In the genomic region with DNA sequence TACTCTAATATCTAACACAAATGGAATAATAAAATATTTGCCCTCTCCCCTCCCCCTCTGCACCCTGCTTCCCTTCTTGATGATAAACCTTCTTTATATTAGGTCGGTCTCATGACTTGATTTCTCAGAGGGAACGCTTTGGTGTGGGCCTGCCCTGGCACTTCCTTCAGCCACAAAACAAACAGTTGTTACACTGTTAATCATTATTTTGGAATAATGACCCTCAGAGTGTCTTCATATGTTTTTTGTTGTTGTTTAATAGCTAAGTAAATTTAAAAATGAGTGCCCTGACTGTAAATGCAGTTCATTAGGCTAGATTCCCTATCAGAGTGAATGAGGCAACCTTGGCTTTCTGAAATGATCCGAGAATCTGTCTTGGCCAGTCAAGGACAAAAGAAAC, we compare ENCODE assay signal across 18 mouse cellular contexts.
DNase-seq lines count a peak whose midpoint lies in the region; ATAC-seq lines count a peak whose summit lies in the region.
"Had no signal": no experiment of that assay in that cellular context is flagged by ENCODE, and none has a peak within 500 bp of the region (broad histone marks: within the 10 kb centered on the region; RNA-seq: fewer than 3 reads in every experiment).

No protein-coding gene starts in this region.

- no peak overlapping the region for H3K4me3 ChIP-seq in embryonic facial prominence, embryonic 13.5 days
- H3K4me3 ChIP-seq in embryonic facial prominence, embryonic 10.5 days, result no peak overlapping the region
- no peak overlapping the region for H3K4me3 ChIP-seq in hindbrain, embryonic 10.5 days
- no peak overlapping the region for H3K4me3 ChIP-seq in hindbrain, embryonic 12.5 days
- H3K4me3 ChIP-seq in lung, embryonic 15.5 days, result no peak overlapping the region
- H3K4me3 ChIP-seq in limb, embryonic 10.5 days, result no peak overlapping the region
- H3K4me3 ChIP-seq: neural tube, embryonic 13.5 days had no signal

- no peaks in the 10 kb centered on the region for H3K9me3 ChIP-seq in embryonic facial prominence, embryonic 13.5 days
- H3K9me3 ChIP-seq in embryonic facial prominence, embryonic 10.5 days, result no peaks in the 10 kb centered on the region
- H3K9me3 ChIP-seq in hindbrain, embryonic 10.5 days, result no peaks in the 10 kb centered on the region
- H3K9me3 ChIP-seq in hindbrain, embryonic 12.5 days (replicated peaks), result no peaks in the 10 kb centered on the region
- no peaks in the 10 kb centered on the region for H3K9me3 ChIP-seq in lung, embryonic 15.5 days
- no peaks in the 10 kb centered on the region for H3K9me3 ChIP-seq in limb, embryonic 10.5 days (replicated peaks)
- H3K9me3 ChIP-seq: neural tube, embryonic 13.5 days had no signal

- 73% methylated on average over 3 of the region's 3 CpGs for WGBS in embryonic facial prominence, embryonic 13.5 days
- 76% methylated on average over 3 of the region's 3 CpGs for WGBS in embryonic facial prominence, embryonic 10.5 days
- 81% methylated on average over 3 of the region's 3 CpGs for WGBS in hindbrain, embryonic 10.5 days
- WGBS in hindbrain, embryonic 12.5 days, result 77% methylated on average over 3 of the region's 3 CpGs
- WGBS in lung, embryonic 15.5 days, result 39% methylated on average over 3 of the region's 3 CpGs
- 76% methylated on average over 3 of the region's 3 CpGs for WGBS in limb, embryonic 10.5 days

- ATAC-seq in embryonic facial prominence, embryonic 13.5 days (ENCODE audit: insufficient number of reproducible peaks, insufficient read depth, low FRiP score, low TSS enrichment, low read depth), result no peak
- no peak for ATAC-seq in hindbrain, embryonic 12.5 days (ENCODE audit: low FRiP score)
- ATAC-seq in lung, embryonic 15.5 days (ENCODE audit: borderline replicate concordance, extremely low read depth, low FRiP score, low TSS enrichment), result no peak

- no peak overlapping the region for H3K9ac ChIP-seq in embryonic facial prominence, embryonic 13.5 days
- H3K9ac ChIP-seq in hindbrain, embryonic 12.5 days, result no peak overlapping the region
- H3K9ac ChIP-seq in lung, embryonic 15.5 days, result no peak overlapping the region
- H3K9ac ChIP-seq: neural tube, embryonic 13.5 days had no signal

- no peak overlapping the region for H3K4me2 ChIP-seq in embryonic facial prominence, embryonic 13.5 days
- no peak overlapping the region for H3K4me2 ChIP-seq in hindbrain, embryonic 12.5 days (replicated peaks)
- H3K4me2 ChIP-seq in lung, embryonic 15.5 days, result no peak overlapping the region
- H3K4me2 ChIP-seq: neural tube, embryonic 13.5 days had no signal

- H3K36me3 ChIP-seq in embryonic facial prominence, embryonic 13.5 days, result no peaks in the 10 kb centered on the region
- H3K36me3 ChIP-seq in embryonic facial prominence, embryonic 10.5 days (replicated peaks), result no peaks in the 10 kb centered on the region
- no peaks in the 10 kb centered on the region for H3K36me3 ChIP-seq in hindbrain, embryonic 10.5 days
- no peaks in the 10 kb centered on the region for H3K36me3 ChIP-seq in hindbrain, embryonic 12.5 days
- no peaks in the 10 kb centered on the region for H3K36me3 ChIP-seq in lung, embryonic 15.5 days
- no peaks in the 10 kb centered on the region for H3K36me3 ChIP-seq in limb, embryonic 10.5 days
- H3K36me3 ChIP-seq: neural tube, embryonic 13.5 days had no signal

- DNase-seq in embryonic facial prominence, embryonic 10.5 days (ENCODE audit: low spot score), result no peak
- DNase-seq in hindbrain, embryonic 10.5 days (ENCODE audit: low spot score), result no peak
- no peak for DNase-seq in lung, postnatal 10 days
- DNase-seq in limb, embryonic 10.5 days (ENCODE audit: low spot score), result no peak
- DNase-seq in spleen, postnatal 14 days (ENCODE audit: low spot score in 2 of 2), result no peak
- DNase-seq: adrenal gland, postnatal 36 days; cerebellum, postnatal 10 days; gastrocnemius, postnatal 14 days; heart, postnatal 10 days; kidney, postnatal 14 days; liver; lung, postnatal 4 days; thymus, postnatal 14 days had no signal

- 0 out of 2 replicates have a peak overlapping the region, but pooled peaks have one; percentile 3 for H3K27ac ChIP-seq in embryonic facial prominence, embryonic 13.5 days
- no peak overlapping the region for H3K27ac ChIP-seq in embryonic facial prominence, embryonic 10.5 days (replicated peaks)
- peak overlapping the region; percentile 88 for H3K27ac ChIP-seq in hindbrain, embryonic 10.5 days
- H3K27ac ChIP-seq in hindbrain, embryonic 12.5 days, result no peak overlapping the region
- H3K27ac ChIP-seq in lung, embryonic 15.5 days, result peak overlapping the region; percentile 69; the same call in 1 of the 2 replicates
- peak overlapping the region; percentile 86; the same call in 1 of the 2 replicates for H3K27ac ChIP-seq in limb, embryonic 10.5 days
- H3K27ac ChIP-seq: neural tube, embryonic 13.5 days had no signal

- no peaks in the 10 kb centered on the region for H3K27me3 ChIP-seq in embryonic facial prominence, embryonic 13.5 days
- no peaks in the 10 kb centered on the region for H3K27me3 ChIP-seq in embryonic facial prominence, embryonic 10.5 days (replicated peaks; ENCODE audit: low read depth, poor library complexity, severe bottlenecking)
- 0 out of 2 replicates have a peak, but pooled peaks cover 3% of the 10 kb centered on the region for H3K27me3 ChIP-seq in hindbrain, embryonic 10.5 days (ENCODE audit: insufficient read depth, poor library complexity, severe bottlenecking)
- H3K27me3 ChIP-seq in hindbrain, embryonic 12.5 days, result no peaks in the 10 kb centered on the region
- no peaks in the 10 kb centered on the region for H3K27me3 ChIP-seq in lung, embryonic 15.5 days
- peaks cover 6% of the 10 kb centered on the region; the same call in 1 of the 2 replicates for H3K27me3 ChIP-seq in limb, embryonic 10.5 days (ENCODE audit: low read depth, poor library complexity, severe bottlenecking)
- H3K27me3 ChIP-seq: CH12.LX; neural tube, embryonic 13.5 days had no signal

- peaks cover 35% of the 10 kb centered on the region for H3K4me1 ChIP-seq in embryonic facial prominence, embryonic 13.5 days
- peaks cover 44% of the 10 kb centered on the region for H3K4me1 ChIP-seq in embryonic facial prominence, embryonic 10.5 days
- H3K4me1 ChIP-seq in hindbrain, embryonic 10.5 days (replicated peaks), result peaks cover 48% of the 10 kb centered on the region
- H3K4me1 ChIP-seq in hindbrain, embryonic 12.5 days, result peaks cover 31% of the 10 kb centered on the region
- H3K4me1 ChIP-seq in lung, embryonic 15.5 days, result peaks cover 53% of the 10 kb centered on the region
- H3K4me1 ChIP-seq in limb, embryonic 10.5 days, result peaks cover 43% of the 10 kb centered on the region

Comparison
In these comparisons a context has a peak if more than half of its experiments do, and no peak if none do; other contexts are left out.
1. H3K27ac ChIP-seq: peak in embryonic facial prominence, embryonic 13.5 days (single experiment), hindbrain, embryonic 10.5 days (single experiment), lung, embryonic 15.5 days (single experiment) and limb, embryonic 10.5 days (single experiment); none in embryonic facial prominence, embryonic 10.5 days (single experiment) and hindbrain, embryonic 12.5 days (single experiment).